Mouse (Mus musculus) E14TG2a.4 (cell line): ENCODE measurements around the gene Pnkp.

Experiments
- CTCF ChIP-seq: conservative IDR thresholded peaks from 2 replicates; pipeline ENCODE4 v1.5.1; 2014; ENCODE audit warnings: low read length
- NANOG ChIP-seq: IDR thresholded peaks from 2 replicates; pipeline ENCODE4 v1.6.1; 2014; ENCODE audit warnings: borderline replicate concordance, low read length, mixed read lengths
- POU5F1 ChIP-seq: IDR thresholded peaks from 2 replicates; pipeline ENCODE4 v1.6.1; 2014; ENCODE audit warnings: low read length, borderline replicate concordance

DNA sequence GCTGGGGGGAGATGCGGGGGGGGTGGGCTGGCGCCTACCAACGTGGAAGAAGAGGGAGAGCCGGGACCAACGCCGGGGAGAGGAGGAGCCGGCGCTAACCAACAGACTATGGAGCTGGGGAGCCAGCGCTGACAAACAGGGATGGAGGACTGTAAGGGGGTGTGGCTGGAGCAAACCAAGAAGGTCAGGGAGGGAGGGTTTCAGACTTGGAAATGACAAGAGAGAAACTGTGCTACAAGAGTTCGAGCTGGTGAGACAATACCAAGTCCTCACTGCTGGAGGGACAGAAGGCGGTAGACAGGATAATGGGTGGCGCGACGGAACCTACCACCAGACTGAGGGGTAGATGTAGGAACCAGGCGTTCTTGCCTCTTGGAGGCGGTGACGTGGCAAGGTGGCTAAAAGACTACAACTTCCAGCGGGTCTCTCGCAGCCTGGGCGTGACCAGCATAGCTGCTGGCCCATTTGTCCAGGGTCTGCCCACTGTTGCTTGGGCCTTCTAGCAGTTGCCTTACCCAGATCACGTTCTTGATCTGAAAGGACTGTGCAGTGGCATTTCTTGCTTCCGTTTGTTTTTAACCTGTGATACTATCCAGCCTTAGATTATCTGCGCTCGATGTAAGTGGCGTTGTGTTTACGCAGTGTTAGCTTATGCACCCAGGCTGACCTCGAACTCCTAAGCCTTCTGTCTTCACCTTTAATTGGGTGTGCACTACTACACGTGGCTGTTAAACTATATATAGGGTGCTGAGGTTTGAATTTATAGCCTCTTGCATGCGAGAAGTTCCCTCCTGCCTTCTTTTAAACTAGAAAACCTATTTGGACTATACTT is 13.0 kb downstream of the Pnkp start, which contains the start of gene Ptov1:
- TF ChIP-seq CTCF (no peak), POU5F1 (no peak), NANOG (no peak)
